Mouse (Mus musculus) cortical plate, adult 2 months (tissue): ENCODE results near the gene Agpat3.

Experiments
- CTCF ChIP-seq: fragments of 200-500 bp; IDR thresholded peaks from 2 replicates; pipeline ENCODE4 v1.5.1; 2011; ENCODE audit warnings: mild to moderate bottlenecking, control low read depth, low read length; ENCODE audit not compliant: insufficient read depth; ENCODE audit errors: extremely low read depth
- POLR2A ChIP-seq: fragments of 200-500 bp; IDR thresholded peaks from 2 replicates; pipeline ENCODE4 v1.6.1; 2011; ENCODE audit warnings: mild to moderate bottlenecking, low read length, control low read depth; ENCODE audit not compliant: insufficient read depth; ENCODE audit errors: extremely low read depth

- TF ChIP-seq CTCF: no peak
- no peak for TF ChIP-seq POLR2A
Observed at GRCm38 (mm10) chr10:78288135-78288534, 64.2 kb downstream of the Agpat3 start.
